Mouse (Mus musculus): ENCODE data around the gene Dab2ip.

The Dab2ip gene

DNA sequence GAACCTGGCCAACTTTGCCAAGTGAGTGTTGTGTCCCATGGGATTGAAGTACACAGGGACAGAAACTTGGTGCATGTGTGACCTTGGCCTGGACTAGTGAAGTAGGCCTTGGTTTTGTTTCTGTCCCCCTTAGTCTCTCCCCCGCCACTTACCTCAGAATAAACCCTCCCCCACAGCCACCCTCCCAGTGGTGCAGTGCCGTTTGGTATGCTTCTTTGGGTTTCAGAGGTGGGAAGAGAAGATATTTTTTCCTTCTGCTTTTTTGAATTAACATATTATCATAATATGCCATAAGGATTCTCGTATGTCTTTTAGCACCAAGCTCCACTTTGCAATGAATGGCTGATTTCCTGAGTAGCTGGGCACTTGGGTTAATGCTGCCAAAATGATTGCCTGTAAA, 157.4 kb downstream of the Dab2ip start:
- DNase-seq (ENCODE audit: low read depth, low spot score), result no peak

DNA sequence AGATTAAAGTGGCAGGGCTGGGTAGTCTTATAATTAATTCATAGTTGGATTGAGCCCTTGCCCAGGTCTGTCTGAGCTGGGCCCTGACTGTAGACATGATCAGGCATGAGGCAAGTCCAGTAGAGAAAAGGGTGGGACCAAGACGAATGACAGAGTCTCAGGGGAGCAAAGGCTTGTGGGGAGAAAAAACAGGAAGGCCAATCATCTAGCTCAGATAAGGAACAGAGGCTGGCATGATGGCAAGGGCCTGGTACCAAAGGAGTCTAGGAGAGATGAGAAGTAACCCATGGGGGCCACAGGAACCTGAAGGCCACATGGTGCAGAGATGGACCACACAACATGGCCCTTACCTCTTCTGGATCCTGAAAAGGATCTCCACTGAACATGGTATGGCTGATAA, 158.1 kb downstream of the Dab2ip start:
- no peak for DNase-seq (ENCODE audit: low read depth, low spot score)

DNA sequence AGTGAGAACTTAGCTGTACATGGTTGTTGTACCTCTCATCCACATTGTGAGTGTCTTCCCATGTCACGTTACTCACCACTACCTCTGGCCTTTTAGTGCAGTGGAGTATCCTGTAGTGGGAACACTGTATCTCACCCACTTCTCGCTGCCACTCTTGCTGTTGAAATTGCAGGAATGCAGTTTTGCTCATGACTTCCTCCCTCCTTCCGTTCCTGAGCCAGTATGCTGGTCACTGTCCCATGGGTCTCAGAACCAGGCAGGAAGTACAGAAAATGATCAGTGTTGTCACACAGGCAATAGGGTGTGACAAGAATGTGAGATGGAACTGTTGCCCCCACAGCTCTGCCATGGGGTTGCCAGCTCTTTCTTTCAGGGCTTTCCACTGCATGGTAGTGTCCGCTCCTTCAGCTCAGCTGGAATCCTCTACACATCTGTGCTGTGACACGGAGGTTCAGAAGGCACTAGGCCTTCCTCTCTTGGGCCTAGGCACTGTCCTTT, 160.0 kb downstream of the Dab2ip start:
- DNase-seq (ENCODE audit: low read depth, low spot score), result no peak

DNA sequence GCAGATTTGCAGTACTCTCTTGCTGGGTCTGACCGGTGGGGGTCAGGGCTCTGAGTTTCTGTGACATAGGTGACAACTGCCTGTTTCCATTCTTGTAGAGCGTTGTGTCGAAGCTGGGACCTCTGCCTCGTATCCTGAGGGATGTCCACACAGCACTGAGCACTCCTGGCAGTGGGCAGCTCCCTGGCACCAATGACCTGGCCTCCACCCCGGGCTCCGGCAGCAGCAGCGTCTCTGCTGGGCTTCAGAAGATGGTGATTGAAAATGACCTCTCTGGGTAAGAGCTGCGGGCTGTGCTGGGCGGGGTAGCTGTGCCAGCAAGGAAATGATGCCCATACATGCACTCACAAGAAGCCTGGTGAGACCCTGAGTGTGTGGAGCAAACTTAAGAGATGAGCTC, 160.6 kb downstream of the Dab2ip start:
- no peak for DNase-seq (ENCODE audit: low read depth, low spot score)

DNA sequence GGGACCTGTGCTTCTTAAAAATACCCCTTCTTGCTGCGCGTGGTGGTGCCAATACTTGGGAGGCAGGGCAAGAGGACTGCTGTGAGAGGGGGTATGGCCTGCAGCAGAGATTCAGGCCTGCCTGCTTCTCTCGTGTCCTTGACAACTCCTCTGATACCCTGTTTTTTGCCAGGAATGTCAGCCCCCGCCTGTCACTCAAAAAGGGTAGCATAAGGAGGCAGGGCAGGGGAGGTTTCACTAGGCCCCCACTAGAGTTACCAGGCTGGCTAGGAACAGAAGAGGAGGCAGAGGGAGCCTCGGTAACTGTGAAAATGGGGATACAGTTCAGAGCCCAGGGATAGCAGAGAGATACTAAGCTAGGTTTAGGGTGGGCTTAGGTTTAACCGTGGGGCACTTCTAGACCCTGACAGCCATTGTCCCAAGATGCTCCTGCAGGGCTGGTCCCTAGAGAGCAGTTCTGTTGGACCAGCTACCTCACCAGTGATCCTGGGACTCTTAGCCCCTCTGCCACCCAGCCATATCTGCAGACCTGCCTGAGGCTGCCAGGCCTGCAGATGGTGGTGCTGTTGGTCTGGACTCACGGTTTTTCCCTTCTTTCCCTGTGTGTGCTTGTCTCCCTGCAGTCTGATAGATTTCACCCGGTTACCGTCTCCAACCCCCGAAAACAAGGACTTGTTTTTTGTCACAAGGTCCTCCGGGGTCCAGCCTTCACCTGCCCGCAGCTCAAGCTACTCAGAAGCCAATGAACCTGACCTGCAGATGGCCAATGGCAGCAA, 161.4 kb downstream of the Dab2ip start:
- DNase-seq (ENCODE audit: low read depth, low spot score), result no peak

DNA sequence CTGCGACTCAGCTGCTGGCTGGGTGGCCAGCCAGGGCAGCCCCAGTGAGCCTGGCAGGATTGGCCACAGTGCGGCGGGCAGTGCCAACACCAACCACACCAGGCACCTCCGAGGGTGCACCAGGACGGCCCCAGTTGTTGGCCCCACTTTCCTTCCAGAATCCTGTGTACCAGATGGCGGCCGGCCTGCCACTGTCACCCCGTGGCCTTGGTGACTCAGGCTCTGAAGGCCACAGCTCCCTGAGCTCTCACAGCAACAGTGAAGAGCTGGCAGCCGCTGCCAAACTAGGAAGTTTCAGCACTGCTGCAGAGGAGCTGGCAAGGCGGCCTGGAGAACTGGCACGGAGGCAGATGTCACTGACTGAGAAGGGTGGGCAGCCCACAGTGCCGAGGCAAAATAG, 162.0 kb downstream of the Dab2ip start:
- DNase-seq (ENCODE audit: low read depth, low spot score), result no peak

DNA sequence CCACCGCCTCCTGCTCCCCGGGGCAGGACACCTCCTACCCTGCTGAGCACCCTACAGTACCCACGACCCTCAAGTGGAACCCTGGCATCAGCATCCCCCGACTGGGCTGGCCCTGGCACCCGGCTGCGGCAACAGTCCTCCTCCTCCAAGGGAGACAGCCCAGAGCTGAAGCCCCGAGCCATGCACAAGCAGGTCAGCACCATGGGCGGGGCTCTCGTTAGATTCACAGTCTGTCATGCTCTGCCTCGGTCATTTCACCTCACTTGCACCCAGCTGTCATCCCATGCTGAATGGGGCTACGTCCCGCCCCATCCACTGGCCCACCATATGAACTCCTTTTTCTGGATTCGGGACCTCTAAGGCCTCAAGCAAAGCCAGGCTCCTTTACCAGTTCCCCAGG, 162.5 kb downstream of the Dab2ip start:
- no peak for DNase-seq (ENCODE audit: low read depth, low spot score)

DNA sequence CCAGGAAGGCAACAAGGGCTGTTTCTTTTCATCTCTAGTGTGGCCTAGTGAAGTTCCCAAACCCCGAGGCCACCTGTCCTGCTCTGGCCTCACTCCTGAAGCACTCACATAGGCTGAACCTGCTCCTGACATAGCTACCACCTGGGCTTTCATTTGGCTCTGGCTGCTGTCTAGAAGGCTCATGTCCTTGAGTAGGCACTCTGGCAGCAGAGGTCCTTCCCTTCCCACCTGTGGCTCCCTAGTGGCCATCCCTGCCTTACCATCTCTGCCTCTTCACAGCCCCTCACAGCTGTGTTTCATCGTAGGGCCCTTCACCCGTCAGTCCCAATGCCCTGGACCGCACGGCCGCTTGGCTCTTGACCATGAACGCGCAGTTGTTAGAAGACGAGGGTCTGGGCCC, 162.9 kb downstream of the Dab2ip start:
- no peak for DNase-seq (ENCODE audit: low read depth, low spot score)

DNA sequence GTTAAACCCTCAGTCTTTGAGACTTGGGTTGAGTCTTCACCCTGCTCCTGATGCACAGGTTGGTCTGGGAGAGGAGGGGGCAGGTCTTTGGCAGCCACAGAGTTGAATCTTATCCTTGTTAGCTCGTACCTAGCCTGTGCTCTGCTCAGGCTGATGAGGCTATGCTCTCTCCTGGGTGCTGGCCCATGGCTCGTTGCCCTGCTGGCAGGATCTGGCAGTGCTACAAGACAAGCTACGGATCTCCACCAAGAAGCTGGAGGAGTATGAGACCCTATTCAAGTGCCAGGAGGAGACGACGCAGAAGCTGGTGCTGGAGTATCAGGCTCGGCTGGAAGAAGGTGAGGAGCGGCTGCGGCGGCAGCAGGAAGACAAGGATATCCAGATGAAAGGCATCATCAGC, 164.8 kb downstream of the Dab2ip start:
- DNase-seq (ENCODE audit: low read depth, low spot score), result peak; percentile 11

DNA sequence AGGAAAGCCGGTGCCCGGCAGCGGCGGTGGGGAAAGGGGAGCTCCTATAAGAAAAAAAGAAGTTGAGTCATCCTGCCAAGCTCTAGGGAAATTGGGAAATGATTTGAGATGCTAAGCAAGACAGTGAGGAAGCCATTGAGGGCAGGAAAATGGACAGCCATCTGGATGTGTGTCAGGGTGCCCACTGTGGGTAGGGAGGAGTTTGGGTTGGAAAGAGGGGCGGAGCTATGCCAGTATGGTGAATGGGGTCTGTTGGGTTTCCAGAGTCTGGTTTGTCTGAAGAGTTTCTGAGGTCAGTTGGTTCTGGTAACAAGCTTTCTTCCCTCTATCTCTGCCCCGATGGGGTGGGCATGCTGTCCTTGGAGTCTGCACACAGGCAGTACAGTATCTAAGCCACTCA, 165.2 kb downstream of the Dab2ip start:
- no peak for DNase-seq (ENCODE audit: low read depth, low spot score)

DNA sequence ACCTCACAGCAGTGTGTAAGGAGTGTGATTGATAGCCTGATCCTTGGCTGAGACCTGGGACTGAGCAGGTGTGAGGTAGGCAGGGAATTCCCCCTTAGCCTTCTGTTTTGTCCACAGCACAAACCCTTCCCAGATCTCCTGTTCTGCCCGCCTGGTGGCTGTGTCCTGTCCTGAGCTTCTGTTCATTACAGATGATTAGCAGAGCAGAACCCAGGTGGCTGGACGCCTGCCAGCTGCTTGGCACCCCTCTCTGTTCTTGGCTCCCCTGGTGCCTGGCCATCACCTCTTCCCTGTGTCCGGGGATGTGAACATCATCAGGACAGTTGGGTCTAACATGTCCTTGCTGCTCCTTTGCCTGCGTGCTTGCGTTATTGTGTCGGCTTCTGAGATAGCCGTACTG, 165.6 kb downstream of the Dab2ip start:
- DNase-seq (ENCODE audit: low read depth, low spot score), result no peak

DNA sequence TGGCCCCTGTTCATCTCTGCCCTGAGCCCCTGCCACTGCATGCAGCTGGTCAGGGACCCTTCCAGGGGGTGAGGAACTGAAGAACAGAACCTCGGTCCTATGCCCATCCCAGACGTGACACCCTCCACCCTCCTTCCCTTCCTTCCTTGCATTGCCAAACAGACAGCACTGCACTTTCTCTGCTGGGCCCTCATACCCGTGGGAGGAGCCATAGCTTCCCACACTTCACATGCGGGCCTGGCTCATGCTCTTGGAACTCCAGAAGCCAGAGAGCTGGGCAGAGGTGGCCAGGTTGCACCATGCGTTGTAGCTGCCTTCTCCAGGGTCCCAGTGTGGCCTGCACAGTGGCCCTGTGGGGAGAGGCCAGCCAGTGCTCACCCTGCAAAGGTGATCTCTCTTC, 170.6 kb downstream of the Dab2ip start:
- DNase-seq (ENCODE audit: low read depth, low spot score), result no peak

DNA sequence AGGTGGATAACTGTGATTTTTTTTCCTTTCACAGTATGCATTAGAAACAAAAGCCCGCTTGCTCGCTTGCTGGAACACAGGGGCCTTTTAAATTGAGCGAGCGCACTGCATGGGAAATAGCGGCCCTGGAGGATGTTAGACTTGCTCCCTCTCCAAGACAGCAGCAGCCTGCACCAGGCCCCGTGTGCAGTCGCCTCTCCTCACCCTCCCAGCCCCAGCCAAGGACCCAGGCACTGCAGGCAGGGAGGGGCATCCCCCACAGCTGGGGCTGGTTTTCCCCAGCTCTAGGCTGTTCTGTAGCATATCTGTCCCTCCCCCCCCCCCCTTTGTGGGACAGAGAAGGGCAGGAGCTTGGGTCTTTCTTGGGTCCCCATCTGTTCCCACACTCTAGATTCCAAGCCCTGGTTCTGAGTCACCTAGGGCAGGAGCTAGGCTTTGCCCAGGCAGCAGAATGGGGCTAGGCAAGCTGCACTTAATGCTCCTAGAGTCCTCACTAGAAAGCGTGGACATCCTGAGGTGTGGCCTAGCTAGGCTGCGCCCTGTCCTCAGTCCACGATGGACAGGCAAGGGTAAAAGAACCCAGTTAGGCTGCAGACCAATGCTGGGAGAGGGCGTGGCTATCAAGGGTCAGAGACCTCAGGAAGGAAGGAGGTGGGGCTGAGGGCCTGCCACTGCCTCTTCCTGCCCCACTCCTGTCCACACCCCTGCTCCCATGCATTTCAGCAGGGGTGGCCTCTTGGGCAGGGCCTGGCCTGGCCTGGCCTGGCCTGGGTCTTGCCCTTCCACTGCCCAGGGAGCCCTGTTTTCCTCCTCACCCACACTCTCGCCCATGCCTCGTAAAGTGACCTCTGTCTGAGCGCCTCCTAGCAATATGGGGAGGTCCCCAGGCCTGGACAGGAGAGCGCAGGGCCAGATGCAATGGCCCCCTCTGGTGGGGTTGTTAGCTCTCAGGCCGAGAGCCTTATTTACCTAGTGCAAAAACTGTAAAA, 171.3 kb downstream of the Dab2ip start:
- peak; percentile 12 for DNase-seq (ENCODE audit: low read depth, low spot score)

DNA sequence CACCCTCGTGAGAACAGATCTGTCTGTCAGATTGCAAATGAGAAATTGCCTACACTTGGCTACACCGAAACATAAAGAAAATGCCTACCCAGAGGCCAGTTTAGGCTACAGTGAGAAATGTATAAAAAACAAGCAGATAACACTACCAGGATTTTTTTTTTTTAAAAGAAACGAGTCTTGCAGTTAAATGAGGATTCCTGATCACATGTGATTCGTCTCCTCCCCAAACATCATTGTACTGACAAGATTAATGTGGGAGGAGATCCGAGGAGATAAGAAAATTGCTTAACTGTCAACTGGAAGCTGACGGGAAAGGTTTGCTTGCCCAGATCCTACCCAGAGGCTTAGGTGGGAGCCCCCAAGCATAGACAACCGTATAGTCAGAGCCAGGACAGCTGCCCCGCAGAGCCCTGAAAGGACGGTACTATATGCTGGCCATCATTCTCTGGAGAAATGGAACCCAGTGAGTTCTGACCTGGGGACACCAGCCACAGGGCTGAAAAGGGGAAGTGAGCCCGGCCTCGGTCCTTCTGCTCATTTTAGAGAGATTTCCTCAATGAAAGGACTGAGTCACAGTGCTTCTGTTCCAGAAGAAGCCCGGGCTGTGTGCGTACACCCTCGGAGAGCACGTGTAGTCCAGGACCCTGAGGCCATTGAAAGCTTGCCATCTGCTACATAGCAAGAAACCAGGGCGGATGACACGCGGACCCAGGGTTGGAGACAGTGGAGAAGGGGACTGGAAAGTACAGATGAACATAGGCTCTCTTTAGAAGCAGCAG, 173.8 kb downstream of the Dab2ip start:
- DNase-seq (ENCODE audit: low read depth, low spot score), result no peak

DNA sequence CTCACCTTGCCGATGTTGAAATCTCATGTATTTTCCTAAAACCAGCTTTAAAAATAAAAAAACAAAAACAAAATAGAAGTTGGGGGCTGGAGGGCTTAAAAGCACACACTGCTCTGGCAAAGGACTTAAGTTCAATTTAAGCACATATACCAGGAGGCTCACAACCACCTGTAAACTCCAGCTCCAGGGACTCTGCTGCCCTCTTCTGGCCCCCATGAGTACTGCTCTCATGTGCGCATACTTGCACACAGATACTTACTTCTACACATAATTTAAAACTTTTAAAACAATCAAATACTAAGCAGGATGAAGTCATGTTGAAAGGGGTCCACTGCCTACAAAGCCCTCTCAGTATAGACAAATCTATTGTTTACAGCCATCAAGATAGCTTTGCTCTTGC, 176.9 kb downstream of the Dab2ip start:
- DNase-seq (ENCODE audit: low read depth, low spot score), result peak; percentile 27

DNA sequence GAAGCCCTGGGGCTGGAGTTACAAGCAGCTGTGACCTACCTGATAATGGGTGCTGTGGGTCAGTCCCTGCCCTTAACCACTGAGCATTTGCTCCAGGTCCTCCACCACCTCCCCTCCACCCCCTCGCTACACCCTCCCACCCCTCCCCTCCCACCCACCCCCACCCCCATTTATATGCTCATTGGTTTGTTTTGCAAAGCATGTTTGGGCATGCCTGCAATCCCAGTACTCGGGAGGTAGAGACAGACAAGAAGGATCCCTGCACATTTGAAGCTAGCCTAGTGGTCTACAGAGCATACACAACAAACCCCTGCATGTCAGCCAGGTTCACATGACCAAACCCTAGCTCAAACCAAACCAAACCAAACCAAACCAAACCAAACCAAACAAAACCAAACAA, 178.0 kb downstream of the Dab2ip start:
- no peak for DNase-seq (ENCODE audit: low read depth, low spot score)

DNA sequence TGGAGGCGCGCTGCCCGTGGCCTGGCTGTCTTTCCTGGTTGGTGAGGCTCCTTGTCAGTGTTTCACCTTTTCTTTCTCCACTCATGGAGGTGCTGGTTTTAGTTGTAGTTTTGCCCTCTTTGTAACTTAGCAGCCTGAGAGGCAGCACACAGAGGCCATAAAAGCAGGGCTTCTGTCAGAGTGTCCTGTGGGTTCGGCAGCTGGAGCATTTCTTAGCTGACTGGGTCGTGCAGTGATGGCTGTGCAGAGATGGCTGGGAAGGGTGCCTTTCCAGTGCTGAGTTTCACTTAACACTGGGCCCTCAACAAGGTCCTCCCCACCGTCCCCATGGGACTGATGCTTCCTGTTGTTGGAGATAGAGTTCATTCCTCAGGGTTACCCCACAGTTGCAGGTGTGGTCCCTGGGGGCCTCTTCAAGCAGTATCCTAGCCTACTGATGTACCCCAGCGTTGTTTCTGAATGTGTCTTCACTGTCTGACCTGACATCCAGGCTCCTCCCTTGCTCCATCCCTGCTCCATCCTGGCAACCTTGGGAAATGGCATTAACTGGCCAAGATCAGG, 179.5 kb downstream of the Dab2ip start:
- no peak for DNase-seq (ENCODE audit: low read depth, low spot score)

DNA sequence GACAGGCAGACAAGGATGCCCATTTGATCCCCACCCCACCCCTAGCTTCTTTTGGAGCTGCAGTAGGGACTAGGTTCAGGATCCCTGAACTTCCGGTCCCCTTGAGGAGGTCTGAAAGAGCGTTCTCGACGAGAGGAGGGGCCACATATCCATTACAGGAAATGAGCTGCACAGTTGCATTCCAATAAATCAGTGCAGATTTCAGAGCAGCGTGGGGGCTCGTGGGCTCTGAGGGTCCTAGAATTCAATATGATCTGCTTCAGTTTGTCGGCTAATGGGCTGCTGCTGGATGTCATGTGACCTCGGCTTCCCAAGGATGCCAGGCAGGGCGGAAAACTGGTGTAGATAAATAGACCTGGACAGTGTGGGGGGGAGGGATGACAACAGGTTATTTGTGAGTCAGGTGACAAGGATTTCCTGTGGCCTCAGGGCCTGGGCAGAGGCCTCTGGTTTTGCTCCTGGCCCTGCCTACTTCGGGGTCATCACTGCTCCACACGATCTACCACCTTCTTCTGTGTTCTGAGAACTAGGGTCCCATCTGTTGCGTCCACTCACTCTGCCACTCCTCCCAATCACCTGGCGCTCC, 181.7 kb downstream of the Dab2ip start:
- DNase-seq (ENCODE audit: low read depth, low spot score), result no peak

DNA sequence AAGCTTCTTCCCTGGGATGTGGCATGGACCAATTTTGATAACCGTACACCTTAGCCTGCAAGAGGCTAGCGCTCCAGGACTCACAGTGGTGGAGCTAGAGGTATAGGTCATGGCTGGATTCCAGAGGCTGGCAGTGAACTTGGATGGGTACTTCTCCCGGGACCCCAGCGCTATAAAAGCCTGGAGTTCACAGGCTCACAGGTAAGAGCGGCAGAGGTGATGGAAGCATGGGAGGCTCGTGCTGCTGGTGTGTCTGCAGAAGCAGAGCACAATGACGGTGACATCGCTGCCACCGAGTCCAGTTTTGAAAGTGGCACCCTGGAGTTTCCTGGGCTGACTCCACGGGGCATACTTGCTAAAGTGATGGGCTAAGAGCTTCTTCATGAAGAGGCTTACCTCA, 187.8 kb downstream of the Dab2ip start:
- DNase-seq (ENCODE audit: low read depth, low spot score), result no peak

DNA sequence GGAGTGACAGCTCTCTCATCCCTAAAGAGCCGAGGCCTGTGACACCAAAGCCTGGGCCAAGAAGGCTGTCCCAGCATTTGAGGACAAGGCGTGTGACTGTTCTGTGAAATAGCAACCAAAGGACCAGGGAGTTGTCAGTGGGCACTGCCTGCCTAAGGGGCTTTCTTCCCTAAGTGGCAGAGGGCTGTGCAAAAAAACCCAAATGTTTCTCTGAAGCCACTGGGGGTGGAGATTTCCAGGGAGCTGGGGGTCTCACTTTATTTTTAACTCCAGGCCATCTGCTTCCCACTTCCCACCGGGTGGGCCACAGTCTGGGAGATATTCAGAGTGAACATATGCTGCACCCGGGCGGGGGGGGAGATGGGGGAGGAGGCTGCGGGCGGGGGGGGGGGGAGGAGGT, 188.6 kb downstream of the Dab2ip start:
- no peak for DNase-seq (ENCODE audit: low read depth, low spot score)

DNA sequence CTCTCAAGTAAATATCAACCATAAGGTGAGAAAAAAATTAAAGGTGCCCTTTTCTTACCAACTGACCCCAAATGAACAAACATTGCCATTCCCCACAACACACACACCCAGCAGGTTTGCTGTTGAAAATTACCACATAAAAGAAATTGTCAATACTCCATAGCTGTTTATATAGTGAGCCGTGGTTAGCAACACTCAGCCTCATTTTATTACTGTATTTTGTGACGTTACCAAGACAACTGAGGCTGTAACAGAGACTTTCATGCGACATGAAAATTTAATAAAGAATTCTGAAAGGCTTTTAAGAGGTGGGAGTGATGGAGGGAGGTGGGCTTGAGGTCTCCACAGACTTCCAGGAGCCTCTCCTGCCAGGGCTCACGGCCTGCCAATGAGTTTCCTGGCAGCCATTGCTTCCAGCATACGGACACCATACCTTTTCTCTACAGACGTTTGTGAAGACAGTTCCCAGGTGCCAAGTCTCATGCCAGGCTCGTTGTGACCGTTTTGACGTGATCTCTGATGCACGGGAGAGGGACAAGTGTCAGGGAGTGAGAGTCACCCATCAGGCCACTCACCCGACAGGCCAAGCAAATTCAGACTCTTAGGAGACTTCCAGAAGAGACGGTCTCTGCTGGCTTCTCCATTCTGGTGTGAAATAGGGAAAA, 189.4 kb downstream of the Dab2ip start:
- no peak for DNase-seq (ENCODE audit: low read depth, low spot score)

All from 3T3-L1 (cell line).